Mouse (Mus musculus) MEL (cell line): ENCODE data around the gene Rab38. TPM values are rescaled to one million over a fixed set of nuclear protein-coding genes. Genes with fewer than 3 reads are reported as not detected.

Source experiments
- DNase-seq: peaks from one replicate; pipeline ENCODE4 v3.0.0; 2011; ENCODE audit warnings: low read depth, low spot score
- H3K27ac ChIP-seq: 2 replicates; pipeline ENCODE4 v1.5.1; 2012; ENCODE audit warnings: low read depth, mild to moderate bottlenecking, control low read depth, low read length, moderate library complexity; ENCODE audit not compliant: control insufficient read depth
- H3K27me3 ChIP-seq, 2 experiments: fragments of 150-350 bp in 1 of 2; sonication (generic) in 1 of 2; 2 replicates each; pipeline ENCODE4 v1.6.1; 2012; ENCODE audit warnings: low read length in 2 of 2, mild to moderate bottlenecking in 2 of 2, improper control_type of control experiment in 1 of 2, moderate library complexity in 1 of 2; ENCODE audit not compliant: insufficient read depth in 2 of 2, control insufficient read depth in 1 of 2
- H3K36me3 ChIP-seq, 2 experiments: 2 replicates each; pipeline ENCODE4 v1.6.1; 2012 to 2014; ENCODE audit warnings: low read length in 2 of 2, improper control_type of control experiment in 1 of 2, inconsistent platforms in 1 of 2, mild to moderate bottlenecking in 1 of 2; ENCODE audit not compliant: insufficient read depth in 2 of 2, control insufficient read depth in 1 of 2
- H3K4me1 ChIP-seq, 2 experiments: fragments of 150-350 bp in 1 of 2; sonication (generic) in 1 of 2; 2 replicates each; pipeline ENCODE4 v1.6.1; 2012; ENCODE audit warnings: low read length in 2 of 2, improper control_type of control experiment in 1 of 2, mild to moderate bottlenecking in 1 of 2; ENCODE audit not compliant: insufficient read depth in 2 of 2, control insufficient read depth in 1 of 2
- H3K4me3 ChIP-seq, 2 experiments: fragments of 150-350 bp in 1 of 2; sonication (generic) in 1 of 2; 2 replicates each; pipeline ENCODE4 v1.5.1; 2012; ENCODE audit warnings: low read depth in 2 of 2, low read length in 2 of 2, mild to moderate bottlenecking in 2 of 2, moderate library complexity in 2 of 2, control low read depth in 1 of 2, improper control_type of control experiment in 1 of 2; ENCODE audit not compliant: control insufficient read depth in 1 of 2, insufficient read depth in 1 of 2
- H3K79me2 ChIP-seq: 2 replicates; pipeline ENCODE4 v1.6.1; 2012; ENCODE audit warnings: mild to moderate bottlenecking, low read length, moderate library complexity; ENCODE audit not compliant: control insufficient read depth, poor library complexity, insufficient read depth
- H3K9ac ChIP-seq: 2 replicates; pipeline ENCODE4 v1.6.1; 2012; ENCODE audit warnings: low read depth, mild to moderate bottlenecking, control low read depth, low read length, moderate library complexity; ENCODE audit not compliant: control insufficient read depth, poor library complexity, severe bottlenecking
- H3K9me3 ChIP-seq: fragments of 150-350 bp; sonication (generic); replicated peaks from 2 replicates; pipeline ENCODE4 v1.6.1; 2012; ENCODE audit warnings: mild to moderate bottlenecking, low read length, improper control_type of control experiment, moderate library complexity; ENCODE audit not compliant: insufficient read depth
- BHLHE40 ChIP-seq: IDR thresholded peaks from 2 replicates; pipeline ENCODE4 v1.6.1; 2012; ENCODE audit warnings: low read depth, mild to moderate bottlenecking, inconsistent platforms, low read length, improper control_type of control experiment, borderline replicate concordance
- CTCF ChIP-seq, 3 experiments: IDR thresholded peaks in 2 of 3; conservative IDR thresholded peaks in 1 of 3; 2 replicates each; pipeline ENCODE4 v1.5.1; 2011 to 2012; ENCODE audit warnings: low read length in 3 of 3, low read depth in 2 of 3, mild to moderate bottlenecking in 2 of 3, improper control_type of control experiment in 1 of 3, inconsistent platforms in 1 of 3, mixed read lengths in 1 of 3, moderate library complexity in 1 of 3; ENCODE audit not compliant: control insufficient read depth in 1 of 3, insufficient read depth in 1 of 3, poor library complexity in 1 of 3, severe bottlenecking in 1 of 3
- E2F4 ChIP-seq: IDR thresholded peaks from 2 replicates; pipeline ENCODE4 v1.6.1; 2011; ENCODE audit warnings: low read depth, low read length, improper control_type of control experiment, borderline replicate concordance
- ELF1 ChIP-seq: IDR thresholded peaks from 2 replicates; pipeline ENCODE4 v1.6.1; 2014; ENCODE audit warnings: low read depth, mild to moderate bottlenecking, inconsistent platforms, low read length, improper control_type of control experiment, moderate library complexity
- ETS1 ChIP-seq: IDR thresholded peaks from 2 replicates; pipeline ENCODE4 v1.6.1; 2012; ENCODE audit warnings: low read depth, mild to moderate bottlenecking, inconsistent platforms, low read length, improper control_type of control experiment, moderate library complexity
- GABPA ChIP-seq: IDR thresholded peaks from 2 replicates; pipeline ENCODE4 v1.6.1; 2012; ENCODE audit warnings: low read depth, mild to moderate bottlenecking, inconsistent platforms, low read length, improper control_type of control experiment, moderate library complexity
- MAFK ChIP-seq: IDR thresholded peaks from 2 replicates; pipeline ENCODE4 v1.6.1; 2011; ENCODE audit warnings: low read depth, mild to moderate bottlenecking, low read length, improper control_type of control experiment, borderline replicate concordance
- MAZ ChIP-seq: IDR thresholded peaks from 2 replicates; pipeline ENCODE4 v1.6.1; 2012; ENCODE audit warnings: low read depth, mild to moderate bottlenecking, inconsistent platforms, low read length, improper control_type of control experiment
- MYB ChIP-seq: IDR thresholded peaks from 2 replicates; pipeline ENCODE4 v1.6.1; 2011; ENCODE audit warnings: mild to moderate bottlenecking, low read depth, low read length, improper control_type of control experiment
- MYC ChIP-seq: IDR thresholded peaks from 2 replicates; pipeline ENCODE4 v1.6.1; 2011; ENCODE audit warnings: low read depth, mild to moderate bottlenecking, low read length, improper control_type of control experiment, moderate library complexity
- NELFE ChIP-seq: IDR thresholded peaks from 2 replicates; pipeline ENCODE4 v1.6.1; 2011; ENCODE audit warnings: low read depth, low read length, improper control_type of control experiment
- POLR2AphosphoS2 ChIP-seq: IDR thresholded peaks from 2 replicates; pipeline ENCODE4 v1.6.1; 2011; ENCODE audit warnings: low read length, improper control_type of control experiment
- RCOR1 ChIP-seq: IDR thresholded peaks from 2 replicates; pipeline ENCODE4 v1.6.1; 2012; ENCODE audit warnings: low read depth, mild to moderate bottlenecking, inconsistent platforms, low read length, improper control_type of control experiment
- SIN3A ChIP-seq: IDR thresholded peaks from 2 replicates; pipeline ENCODE4 v1.6.1; 2012; ENCODE audit warnings: low read length, improper control_type of control experiment, inconsistent platforms
- ZC3H11A ChIP-seq: IDR thresholded peaks from 2 replicates; pipeline ENCODE4 v1.6.1; 2012; ENCODE audit warnings: low read depth, mild to moderate bottlenecking, inconsistent platforms, low read length, improper control_type of control experiment
- ZMIZ1 ChIP-seq: IDR thresholded peaks from 2 replicates; pipeline ENCODE4 v1.6.1; 2012; ENCODE audit warnings: low read depth, mild to moderate bottlenecking, inconsistent platforms, low read length, improper control_type of control experiment, moderate library complexity
- polyA plus RNA-seq, 2 experiments: library from polyadenylated mRNA; stranded (reverse) in 1 of 2; unstranded in 1 of 2; fragments of >175 nt in 1 of 2; fragments of >200 nt in 1 of 2; gene quantifications; 2 replicates each; pipeline versions ENCODE4 v1.2.1 to v1.2.4; 2012; ENCODE audit warnings: low replicate concordance in 2 of 2, low read depth in 1 of 2; ENCODE audit not compliant: insufficient read length in 2 of 2, insufficient read depth in 1 of 2, missing spikeins in 1 of 2
- total RNA-seq: library from RNA; depleted of rRNA; stranded (reverse); fragments of 300-350 nt; gene quantifications from 2 replicates; pipeline ENCODE4 v1.2.3, GENCODE M21; 2012; rRNA removed

The Rab38 gene
- total and polyA plus RNA-seq, 3 experiments = 11.2 to 19.9 TPM; not detected in 1

DNA sequence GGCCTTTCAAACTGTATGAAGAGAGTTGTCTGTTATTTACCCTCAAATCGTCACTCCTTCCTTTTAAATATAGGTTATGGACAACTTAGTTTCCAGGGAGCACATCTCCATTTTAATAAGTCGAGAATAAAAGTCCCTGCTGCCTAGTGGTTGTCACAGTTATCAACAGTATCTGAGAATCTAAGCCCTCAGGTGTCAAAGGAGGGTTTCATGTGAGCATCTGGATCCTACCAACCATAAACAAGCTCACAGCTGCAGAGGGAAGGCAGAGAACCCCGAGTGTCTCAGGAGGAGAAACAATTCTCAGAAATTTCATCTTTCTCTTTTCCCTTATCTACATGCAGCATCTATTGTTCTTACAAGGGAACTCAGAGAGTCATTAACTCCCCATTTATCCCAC, 106.7 kb downstream of the Rab38 start:
- Histone ChIP-seq H3K9ac (no peak overlapping the region), H3K79me2 (no peaks in the 10 kb centered on the region), H3K27ac (no peak overlapping the region), H3K9me3 (no peaks in the 10 kb centered on the region), H3K4me3 (no peak overlapping the region), H3K4me1 (no peaks in the 10 kb centered on the region), H3K27me3 (no peaks in the 10 kb centered on the region; a peak in 1 of 4 replicates), H3K36me3 (no peaks in the 10 kb centered on the region)
- no peak for TF ChIP-seq RCOR1
- TF ChIP-seq NELFE = no peak
- TF ChIP-seq MAZ = no peak
- no peak for TF ChIP-seq MYB
- no peak for TF ChIP-seq CTCF (IDR thresholded peaks at IDR 0.05 in 2 of 3, conservative IDR thresholded peaks at IDR 0.05 in 1 of 3; ENCODE audit: control insufficient read depth in 1 of 3, insufficient read depth in 1 of 3, low read depth in 2 of 3, low read length in 3 of 3, poor library complexity in 1 of 3, severe bottlenecking in 1 of 3)
- TF ChIP-seq MYC = no peak
- TF ChIP-seq E2F4 = no peak
- TF ChIP-seq POLR2AphosphoS2 = no peak
- TF ChIP-seq SIN3A = no peak
- no peak for TF ChIP-seq ELF1
- no peak for TF ChIP-seq MAFK
- TF ChIP-seq GABPA = no peak
- no peak for TF ChIP-seq BHLHE40
- no peak for TF ChIP-seq ETS1
- no peak for TF ChIP-seq ZMIZ1
- no peak for TF ChIP-seq ZC3H11A
- no peak for DNase-seq

Other genes with a start within 250 kb of the Rab38 start
- gene Ctsc, start 152.2 kb upstream of the Rab38 start, total RNA-seq = 50.7 and 59.1 TPM in 2 replicates
- 10 to 100 TPM in 1 of 2 experiments, not detected in 1; 51.4 TPM for gene Ctsc, start 152.2 kb upstream of the Rab38 start, polyA plus RNA-seq